Mouse (Mus musculus) regulatory T cell (primary cell): Measurements from ENCODE around the gene Cyb5b.

Source experiments
- in situ Hi-C: fragments of 300-600 bp; cut with MboI, MseI; formaldehyde crosslinking; loops from one replicate; pipeline ENCODE4 v1.15.1; 2025; ENCODE audit warnings: high pct_unique_total_duplicates

Gene Cyb5b

DNA sequence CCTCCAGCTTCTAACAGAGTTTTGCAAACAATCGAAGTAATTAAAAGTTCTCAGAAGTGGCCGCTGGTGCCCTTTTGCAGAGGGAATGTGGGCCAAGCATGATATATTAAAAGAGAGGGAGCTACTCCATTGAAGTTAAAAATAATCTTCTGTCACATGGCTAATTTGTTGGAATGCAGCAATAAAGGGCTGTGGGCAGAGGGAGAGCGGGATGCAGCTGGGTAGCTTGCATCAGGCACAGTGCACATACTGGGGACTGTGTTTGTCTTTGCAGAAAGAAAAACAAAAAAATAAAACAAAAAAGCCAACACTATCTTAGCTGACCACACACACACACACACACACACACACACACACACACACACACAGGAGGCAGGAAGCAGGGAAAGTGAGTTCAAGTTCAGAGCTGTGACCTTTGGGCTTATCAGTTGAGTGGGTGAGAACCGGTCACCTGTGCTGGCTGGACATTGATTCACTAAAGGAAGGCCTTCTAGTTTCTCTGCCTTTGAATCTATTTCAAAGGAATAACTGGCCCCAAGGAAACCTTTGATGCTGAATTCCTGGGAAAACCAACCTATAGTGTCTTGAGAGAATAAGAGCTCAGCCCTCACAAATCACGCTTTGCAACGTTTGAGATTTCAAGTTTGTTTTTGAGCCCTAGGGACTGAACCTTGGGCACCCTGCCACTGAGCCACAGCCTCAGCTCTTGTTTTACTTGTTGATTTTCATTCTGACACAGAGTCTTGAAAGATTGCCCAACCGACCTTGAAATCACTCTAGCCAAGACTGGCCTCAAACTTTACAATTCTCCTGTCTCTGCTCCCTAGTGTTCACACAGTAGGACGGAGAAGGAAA, 21.0 kb upstream of the Cyb5b start:
- in situ Hi-C loops, result no loop called here

DNA sequence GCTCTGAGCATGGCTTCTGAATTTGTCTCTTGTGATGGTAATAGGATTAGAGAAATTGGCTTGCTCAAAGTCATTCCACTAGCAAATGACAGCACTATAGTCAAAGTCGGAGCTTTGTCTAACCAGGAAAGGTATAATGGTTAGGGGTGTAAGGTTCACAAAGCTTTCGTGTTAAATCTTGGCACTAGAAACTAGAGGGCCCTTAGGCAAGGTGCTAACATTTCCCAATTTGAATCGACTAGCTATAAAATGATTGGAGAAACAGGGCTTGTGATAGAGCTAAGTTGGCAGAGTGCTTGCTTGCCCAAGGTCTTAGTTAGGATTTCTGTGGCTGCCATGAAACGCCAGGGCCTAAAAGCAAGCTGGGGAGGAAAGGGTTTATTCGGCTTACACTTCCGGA, 20.4 kb upstream of the Cyb5b start:
- in situ Hi-C loops, result no loop called here

DNA sequence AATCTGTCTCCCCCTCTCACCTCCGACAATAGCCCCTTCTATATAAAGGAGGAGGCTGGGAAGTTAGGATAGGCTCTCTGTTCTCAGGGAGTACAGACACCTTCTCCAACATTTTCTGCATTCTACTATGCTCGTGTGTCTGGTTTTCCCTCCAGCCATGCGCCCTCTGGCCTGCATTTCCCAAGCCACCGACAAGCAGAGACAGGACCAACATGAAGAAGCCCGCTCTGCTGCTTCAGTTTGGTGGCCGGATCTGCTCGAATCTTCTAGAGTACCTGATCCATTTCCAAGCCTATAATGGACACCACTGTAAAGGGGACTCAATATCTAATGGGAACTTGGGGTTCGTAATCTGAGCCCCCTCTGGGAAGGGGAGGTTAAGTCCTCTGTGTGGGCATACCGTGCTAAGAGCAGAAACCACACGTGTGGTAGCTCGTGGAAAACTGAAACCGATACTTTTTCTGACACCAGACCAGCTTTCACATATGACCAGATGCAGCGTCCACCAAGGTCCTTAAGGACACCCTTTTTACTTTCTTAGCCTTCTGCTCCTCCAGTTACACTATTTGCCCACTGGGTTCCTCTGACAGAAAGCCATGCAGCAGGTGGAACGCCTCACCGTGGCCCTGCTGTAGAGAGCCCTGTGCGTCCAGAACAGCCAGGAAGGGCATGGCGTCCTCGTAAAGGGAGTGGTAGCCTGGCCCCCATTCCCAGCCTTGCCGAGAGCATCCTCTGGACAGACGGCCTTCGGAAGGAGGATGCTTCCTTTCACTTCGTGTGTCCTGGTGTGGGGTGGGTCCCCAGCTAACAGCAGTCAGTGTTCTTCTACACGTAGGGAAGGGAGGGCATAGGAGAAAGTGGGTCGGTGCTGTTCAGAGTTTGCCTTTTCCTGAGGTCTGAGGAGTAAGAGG, 17.6 kb upstream of the Cyb5b start:
- in situ Hi-C loops, result no loop called here

DNA sequence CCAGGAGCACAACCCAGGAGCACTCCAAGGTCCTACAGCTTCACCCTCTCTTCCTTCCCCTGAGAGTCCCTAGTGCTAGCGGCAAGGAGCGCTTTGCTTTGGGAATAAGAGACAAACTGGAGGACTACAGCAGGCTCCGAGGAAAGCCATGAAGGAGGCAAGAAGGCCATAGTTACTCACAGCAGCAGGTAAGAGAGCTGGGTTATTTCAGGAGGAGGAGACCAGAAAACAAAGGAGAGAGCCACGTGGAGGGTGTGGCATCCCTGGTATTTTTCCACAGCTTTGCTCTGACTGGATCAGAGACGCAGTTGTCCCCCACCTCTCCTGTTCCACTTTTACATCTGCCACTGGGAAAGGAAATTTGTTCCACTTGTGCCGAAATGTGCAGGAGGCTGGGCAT, 16.6 kb upstream of the Cyb5b start:
- in situ Hi-C loops, result no loop called here

DNA sequence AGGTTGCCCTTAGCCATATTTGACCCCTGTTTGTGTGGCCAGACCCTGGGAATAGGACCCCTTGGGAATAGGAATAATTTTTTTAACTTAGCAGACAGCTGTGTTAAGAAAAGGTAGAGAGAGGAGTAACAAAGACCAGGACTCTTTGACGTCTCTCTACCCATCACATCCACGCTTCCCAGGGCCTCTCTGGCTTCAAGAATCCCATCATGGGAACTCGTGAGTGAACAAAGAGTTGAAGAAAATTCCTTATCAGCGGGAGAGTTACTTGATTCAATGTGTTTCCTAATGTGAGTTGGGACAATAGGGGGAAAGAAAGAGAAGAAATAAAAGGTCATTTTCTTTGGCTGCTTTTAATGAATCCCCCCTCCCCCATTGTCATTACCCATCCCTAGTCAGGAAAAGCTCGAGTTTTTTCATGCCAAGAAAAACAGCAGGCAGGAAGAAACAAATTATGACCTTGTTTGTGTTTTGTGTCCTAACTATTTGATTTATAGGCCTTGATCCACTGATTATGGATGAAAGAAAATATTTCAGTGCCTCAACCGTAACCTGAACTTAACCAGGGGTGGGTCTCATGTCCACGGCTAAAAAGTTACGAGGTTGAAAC, 14.3 kb upstream of the Cyb5b start:
- in situ Hi-C loops, result no loop called here

DNA sequence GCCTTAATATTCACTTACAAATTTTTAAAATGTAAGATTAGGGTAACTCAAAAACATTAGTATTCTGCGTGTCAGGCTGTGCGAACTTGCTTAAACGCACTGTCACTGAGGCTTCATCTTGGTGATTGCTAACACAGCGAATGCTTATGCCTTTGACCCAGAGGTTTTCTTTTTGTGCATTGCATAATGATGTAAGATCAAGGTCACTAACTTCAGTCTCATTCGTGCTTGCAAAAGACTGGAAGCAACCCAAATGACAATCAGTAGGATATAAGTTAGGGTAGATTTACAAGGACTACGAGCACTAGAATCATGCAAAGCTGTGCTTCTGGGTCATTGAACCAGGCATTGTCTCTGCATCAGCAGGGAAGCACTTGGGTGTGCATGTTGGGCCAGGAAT, 12.8 kb upstream of the Cyb5b start:
- in situ Hi-C loops, result no loop called here

DNA sequence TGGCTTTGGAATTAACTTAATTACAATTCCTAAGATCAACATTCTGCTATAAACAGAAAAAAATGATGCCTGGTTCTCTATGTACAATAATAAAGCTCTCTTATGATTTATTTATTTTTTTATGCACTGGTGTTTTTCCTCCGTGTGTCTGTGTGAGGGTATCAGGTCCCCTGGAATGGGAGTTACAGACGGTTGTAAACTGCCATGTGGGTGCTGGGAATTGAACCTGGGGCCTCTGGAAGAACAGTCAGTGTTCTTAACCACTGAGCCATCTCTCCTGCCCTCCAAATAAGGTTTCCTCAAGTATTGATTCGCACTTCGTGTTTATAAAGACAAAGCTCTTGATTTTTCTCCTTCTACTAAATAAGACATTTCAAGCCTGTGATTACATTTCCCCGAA, 12.1 kb upstream of the Cyb5b start:
- in situ Hi-C loops, result no loop called here

DNA sequence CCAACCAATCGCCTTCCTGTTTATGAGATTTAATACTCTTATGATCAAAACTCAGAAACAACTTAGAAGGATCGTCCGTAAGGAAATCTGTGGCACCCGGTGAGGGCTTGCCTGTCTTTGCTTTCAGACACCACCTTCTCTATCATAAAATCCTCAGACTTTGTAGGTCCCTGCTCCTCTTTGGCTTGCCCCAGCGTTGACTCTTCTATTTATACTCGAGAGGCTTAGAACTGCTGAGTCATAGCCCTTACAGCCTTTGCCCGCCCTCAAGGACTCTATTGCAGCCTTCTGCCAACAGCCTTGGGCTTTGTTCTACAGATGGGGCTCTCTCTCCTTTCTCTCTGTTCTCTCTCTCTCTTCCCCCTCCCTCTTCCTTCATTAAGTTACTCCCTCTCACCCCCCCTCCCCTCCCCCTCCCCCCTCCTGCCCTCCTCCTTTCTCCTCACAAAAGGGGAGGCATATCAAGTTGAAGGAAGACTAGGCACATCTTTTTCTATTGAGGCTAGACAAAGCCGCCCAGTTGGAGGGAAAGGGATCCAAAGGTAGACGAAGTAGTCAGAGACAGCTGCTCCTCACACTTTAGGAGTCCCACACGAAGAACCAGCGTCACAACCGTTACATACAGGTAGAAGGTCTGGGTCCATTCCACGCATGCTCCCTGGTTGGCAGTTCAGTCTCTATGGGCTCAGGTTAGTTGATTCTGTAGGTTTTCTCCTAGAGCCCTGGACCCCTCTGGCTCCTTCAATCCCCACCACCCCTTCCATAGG, 10.6 kb upstream of the Cyb5b start:
- in situ Hi-C loops, result no loop called here

DNA sequence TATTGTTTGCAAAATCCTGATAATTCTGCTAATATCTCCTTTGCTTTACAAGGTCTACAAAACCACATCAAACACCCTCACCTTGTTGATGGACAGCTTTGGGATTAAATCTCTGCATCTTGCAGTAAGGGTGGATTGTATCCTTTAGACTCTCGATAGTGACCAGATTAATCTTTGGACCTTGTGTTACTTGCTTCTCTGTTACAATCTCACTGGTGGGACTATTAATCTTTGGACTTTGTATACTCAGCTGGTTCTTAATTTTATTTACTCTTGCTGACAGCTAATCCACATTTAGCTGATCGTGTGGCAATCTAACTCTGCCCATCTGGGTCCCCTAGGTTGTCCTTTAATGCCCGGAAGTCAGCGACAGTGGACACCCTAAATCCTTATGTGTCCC, 7.9 kb upstream of the Cyb5b start:
- in situ Hi-C loops, result no loop called here

DNA sequence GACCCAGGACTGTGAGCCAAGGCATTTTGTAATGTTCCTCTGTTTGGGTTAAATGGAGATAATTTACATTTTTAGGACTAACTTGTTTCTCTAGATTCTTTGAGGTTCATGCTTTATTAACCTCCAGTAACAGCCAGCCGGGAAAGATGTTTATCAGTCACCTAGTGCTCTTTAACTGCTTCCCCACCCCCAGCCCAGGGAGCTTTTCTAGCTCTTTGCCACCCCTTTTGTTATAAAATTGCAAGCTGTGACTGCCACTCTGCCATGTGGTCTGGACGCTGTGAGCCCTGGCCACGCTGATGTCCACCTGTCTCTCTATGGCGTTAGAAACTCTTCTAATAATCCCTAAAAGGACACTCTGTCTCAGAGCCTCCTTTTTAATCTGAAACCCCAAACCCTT, 6.9 kb upstream of the Cyb5b start:
- in situ Hi-C loops, result no loop called here

DNA sequence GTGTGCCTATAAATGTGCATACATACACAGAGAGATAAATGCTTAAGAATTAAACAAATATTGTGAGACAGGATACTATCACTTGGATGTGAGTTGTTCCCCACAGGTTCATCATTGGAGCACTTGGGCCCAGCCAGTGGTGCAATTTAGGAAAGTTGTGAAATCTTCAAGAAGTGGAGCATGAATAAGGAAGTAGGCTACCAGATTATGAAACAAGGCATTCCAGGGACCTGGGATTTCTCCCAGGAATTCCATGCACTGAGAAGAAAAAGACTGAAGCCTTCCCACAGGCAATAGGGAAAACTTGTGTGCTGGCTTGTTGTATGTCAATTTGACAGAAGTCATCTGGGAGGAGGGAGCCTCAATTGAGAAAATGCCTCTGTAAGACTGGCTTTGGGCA, 4.3 kb upstream of the Cyb5b start:
- in situ Hi-C loops, result loop anchor here (5.0 kb wide), 1 partner anchor 34 kb away; no protein-coding TSS in a partner anchor

DNA sequence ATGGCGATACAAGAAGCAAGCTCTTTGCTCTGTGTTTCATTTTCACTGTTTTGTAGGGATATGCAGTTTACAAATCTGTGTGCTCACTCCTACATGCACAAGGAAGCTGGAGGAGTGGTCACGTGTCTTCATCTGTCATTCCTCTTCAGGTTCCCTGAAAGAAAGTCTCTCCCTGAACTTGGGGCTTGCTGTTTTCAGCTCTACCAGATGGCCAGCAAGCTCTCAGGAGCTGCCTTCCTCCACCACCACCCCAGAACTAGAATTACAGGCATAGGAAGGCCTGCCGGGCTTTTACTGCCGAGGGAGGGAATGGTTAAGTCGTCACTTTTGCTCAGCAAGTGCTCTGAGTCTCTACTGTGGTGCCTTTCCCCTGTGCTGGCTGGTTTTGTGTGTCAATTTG, 1.6 kb upstream of the Cyb5b start:
- in situ Hi-C loops, result loop anchor here (5.0 kb wide), 1 partner anchor 37 kb away; no protein-coding TSS in a partner anchor

DNA sequence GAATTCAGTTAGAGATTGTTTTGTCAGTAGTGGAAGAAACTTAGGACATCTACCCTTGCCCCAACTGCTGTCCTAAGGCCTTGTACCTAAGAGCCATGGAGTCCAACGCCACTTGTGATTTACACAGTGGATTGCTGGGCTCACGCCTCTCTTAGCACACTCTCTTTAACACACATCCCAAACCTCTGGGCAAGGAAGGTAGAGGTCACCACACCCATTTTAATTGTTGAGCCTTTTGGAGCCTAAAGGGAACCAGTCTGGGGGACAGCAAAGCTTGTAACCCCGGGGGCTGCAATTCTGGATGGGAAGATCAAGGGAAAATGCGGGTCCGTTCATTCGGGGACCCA, 410 bp upstream of the Cyb5b start:
- in situ Hi-C loops, result loop anchor here (10.0 kb wide), 1 partner anchor 255 kb away; the partner anchor contains the start of gene Utp4

DNA sequence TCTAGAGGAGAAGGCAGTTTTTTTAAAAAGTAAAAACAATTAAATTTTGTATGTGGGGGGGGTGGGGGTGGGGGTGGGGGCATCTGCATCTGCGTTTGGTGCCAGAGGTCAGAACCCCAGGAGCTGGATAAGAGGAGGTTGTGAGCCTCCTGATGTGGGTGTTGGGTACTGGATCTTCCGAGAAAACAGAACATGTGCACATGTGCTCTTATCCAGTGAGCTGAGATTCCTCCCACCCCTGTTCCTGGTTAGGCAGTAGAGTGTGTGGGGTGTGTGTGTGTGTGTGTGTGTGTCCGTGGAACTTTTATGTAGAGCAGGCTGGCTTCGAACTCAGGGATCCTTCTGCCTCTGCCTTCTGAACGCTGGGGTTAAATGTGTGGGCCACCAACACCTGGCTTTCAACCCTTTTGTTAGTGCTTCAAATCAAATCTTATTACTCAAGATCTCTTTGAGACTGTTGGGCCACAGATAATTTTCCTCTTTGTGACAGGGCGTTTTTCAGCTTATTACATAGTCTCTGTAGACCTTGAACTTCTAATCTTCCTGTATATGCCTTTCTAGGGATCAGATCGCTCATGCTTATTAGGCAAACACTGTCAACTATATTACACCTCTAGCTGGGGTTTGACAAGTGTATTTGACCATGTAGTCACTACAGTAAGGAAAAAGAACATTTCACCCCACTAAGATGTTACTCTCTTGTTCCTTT, 926 bp downstream of the Cyb5b start:
- in situ Hi-C loops, result loop anchor here (10.0 kb wide), 1 partner anchor 257 kb away; the partner anchor contains the start of gene Utp4

DNA sequence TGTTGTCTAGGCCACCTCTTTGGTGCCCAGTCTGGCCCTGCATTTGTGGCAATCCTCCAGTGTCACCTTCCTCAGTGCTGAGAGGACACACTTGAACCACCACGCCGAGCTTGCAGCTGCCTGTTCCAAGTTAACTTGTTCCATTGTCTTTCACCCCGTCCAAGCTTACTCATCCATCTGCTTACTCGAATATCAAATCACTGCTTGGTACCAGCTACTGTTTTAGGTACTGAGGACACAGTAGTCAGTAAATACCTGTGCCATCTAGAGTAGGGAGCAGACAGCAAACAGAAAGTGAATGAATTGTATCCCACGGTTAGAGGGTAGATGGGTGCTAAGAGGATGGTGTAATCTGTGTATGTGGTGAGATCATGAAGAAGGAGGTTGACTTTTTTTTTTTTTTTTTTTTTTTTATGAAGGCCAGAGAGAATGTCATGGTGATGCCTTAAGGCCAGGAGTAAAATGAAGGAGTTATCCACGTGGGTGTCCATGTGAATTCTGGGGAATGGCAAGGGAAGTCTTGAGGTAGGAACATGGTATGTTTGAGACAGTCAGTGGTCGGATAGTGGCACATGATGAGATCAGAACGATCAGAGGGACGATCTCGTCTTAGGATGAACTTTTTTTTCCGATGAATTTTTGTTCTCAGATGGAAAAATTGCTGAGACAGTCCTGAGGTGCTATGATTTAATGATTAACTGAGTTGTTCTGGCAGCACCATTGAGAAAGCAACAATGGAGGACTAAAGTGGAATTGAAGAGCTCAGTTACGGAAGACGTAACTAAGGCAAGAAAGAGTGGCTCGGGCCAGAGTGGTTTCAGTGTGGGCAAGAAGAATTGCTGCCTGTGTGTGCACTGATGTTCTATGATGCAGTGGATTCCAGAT, 3.1 kb downstream of the Cyb5b start:
- in situ Hi-C loops, result loop anchor here (10.0 kb wide), 1 partner anchor 259 kb away; the partner anchor contains the start of gene Utp4

DNA sequence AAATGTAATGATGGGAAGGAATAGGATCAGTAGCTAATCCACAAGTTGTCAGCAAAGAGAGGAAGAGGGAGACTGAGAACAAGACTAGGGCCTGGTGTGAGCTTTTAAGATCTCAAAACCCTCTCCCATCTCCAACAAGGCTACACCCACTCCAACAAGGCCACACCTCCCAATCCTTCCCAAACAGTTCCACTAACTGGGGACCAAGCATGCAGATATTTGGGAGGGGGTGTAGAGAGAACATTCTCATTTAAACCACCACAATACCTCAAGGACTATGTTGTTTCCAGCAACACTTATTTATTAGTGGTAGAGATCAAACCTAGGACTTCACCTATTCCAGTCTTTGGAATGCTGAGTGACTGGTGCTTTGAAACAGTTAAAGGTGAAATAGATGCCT, 6.4 kb downstream of the Cyb5b start:
- in situ Hi-C loops, result loop anchor here (10.0 kb wide), 1 partner anchor 262 kb away; the partner anchor contains the start of gene Utp4

DNA sequence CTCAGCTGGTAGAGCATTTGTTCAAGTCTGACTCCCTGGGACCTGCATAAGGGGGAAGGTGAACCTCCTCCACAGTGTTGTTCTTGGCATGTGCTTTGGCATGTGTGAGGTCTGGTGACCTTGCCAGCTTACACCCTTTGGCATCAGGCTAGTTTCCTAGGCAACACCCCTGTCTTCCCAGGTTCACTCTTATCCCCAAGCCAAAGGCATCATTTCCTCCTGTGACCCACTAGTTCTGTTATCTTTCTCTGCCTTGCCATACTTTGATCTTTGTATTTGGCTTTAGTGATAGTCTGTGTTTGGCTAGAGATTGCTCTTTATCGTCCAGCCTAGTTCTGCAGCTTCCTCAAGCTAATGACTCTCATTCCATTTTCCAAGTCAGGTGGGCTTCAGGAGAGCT, 7.4 kb downstream of the Cyb5b start:
- in situ Hi-C loops, result loop anchor here (10.0 kb wide), 1 partner anchor 263 kb away; the partner anchor contains the start of gene Utp4

DNA sequence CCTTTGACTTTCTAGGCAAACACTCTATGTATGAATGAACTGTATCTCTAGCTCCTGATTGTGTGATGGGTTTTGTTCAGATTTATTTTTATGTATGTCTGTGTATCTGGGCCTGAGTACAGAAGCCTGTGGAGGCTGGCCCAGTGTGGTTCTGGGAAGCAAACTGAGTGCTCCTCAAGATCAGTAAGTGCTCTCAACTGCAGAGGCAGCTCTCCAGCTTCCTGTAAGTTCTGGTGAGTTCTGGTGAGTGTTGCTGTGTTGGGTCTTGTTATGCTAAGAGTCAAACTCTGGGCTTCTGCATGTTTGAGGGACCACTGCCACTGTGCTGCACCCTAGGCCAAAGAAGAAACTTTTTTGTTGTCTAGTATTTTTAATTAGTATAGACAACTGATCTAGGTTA, 8.4 kb downstream of the Cyb5b start:
- in situ Hi-C loops, result loop anchor here (10.0 kb wide), 1 partner anchor 264 kb away; the partner anchor contains the start of gene Utp4

DNA sequence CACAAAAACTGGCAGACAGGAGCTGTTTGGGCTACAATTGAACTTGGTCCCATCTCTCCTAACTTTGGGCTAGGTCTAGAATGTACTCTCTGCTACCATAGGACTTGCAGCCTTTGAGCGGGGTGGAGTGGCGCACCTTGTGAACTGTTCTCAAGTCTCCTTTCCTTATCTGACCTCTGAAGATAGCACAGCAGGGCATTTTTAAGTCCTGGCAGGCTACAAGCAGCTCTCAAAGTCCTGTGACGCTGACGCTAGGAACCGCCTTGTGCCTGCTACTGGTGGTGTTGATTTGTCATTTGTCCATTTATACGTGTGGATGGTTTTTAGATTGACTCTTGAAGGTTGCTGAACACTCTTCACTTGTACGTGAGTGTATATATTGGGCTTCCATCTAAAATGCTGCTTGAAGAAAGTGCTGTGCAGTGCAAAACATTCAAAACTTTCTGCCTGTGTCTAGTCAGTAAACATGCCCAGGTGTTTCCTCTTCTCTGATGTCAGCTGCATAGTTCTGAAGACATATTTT, 13.9 kb downstream of the Cyb5b start:
- in situ Hi-C loops, result no loop called here
